Mouse (Mus musculus) cerebellum, adult 2 months (tissue): ENCODE measurements around the gene Neu1.
A peak's percentile ranks its signal among the peaks of the same experiment; 100 is the strongest.
"Not testable (repeated sequence)": the region's sequence is repeated elsewhere in the genome, so short reads cannot be mapped to it uniquely, and the experiment has no call there.

Source experiments
- CTCF ChIP-seq: fragments of 200-500 bp; IDR thresholded peaks from 2 replicates; pipeline ENCODE4 v1.5.1; 2011; ENCODE audit warnings: low read depth, mild to moderate bottlenecking, control low read depth, low read length, moderate library complexity, borderline replicate concordance; ENCODE audit not compliant: insufficient read depth
- POLR2A ChIP-seq: fragments of 200-500 bp; IDR thresholded peaks from 2 replicates; pipeline ENCODE4 v1.6.1; 2011; ENCODE audit warnings: low read length, control low read depth, borderline replicate concordance; ENCODE audit not compliant: insufficient read depth

DNA sequence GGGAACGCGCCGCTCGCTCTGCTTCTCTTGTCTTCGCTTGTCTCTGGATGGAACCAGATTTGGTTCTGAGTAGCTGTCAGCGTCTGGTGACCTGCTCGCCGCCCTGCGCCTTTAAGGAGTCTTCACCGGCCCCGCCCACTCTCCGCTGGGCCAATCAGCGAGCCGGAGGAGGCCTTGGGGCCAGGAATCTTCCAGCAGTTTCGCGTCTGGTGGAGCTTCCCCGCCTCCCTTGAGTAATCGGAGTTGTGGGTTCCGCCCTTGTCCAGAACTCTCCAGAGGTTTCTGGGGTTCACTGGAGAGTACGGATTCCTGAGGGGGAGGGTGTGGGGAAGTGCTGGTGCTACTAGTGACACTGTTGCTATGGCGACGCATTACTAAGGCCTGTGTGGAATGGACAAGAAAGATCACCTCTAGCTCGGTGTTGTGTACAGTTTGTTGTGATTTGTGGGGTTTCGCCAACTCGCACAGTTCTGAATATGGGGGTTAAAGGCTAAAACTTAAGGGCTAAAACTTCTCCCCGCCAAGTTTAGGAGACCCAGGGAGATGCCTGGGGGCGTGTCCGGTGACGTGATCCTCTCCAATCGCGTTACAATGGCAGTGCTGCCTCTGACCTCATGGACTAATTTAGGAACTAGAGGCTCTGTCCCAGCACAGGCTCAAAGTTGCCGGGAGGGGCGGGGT, 41.2 kb downstream of the Neu1 start, which contains the start of the genes Hspa1a and Hspa1l:
- TF ChIP-seq POLR2A, result peak; percentile 56; the same call in 1 of the 2 replicates
- TF ChIP-seq CTCF, result not testable (repeated sequence)
